Mouse (Mus musculus) brain, embryonic 14.5 days (tissue): ENCODE results near the gene Uxs1.

Source experiments
- CTCF ChIP-seq: fragments of 200-500 bp; IDR thresholded peaks from 2 replicates; pipeline ENCODE4 v1.5.1; 2012; ENCODE audit warnings: inconsistent platforms, mild to moderate bottlenecking, moderate library complexity, borderline replicate concordance; ENCODE audit not compliant: insufficient read depth, insufficient read length; ENCODE audit errors: extremely low read depth
- POLR2A ChIP-seq: fragments of 200-500 bp; IDR thresholded peaks from 2 replicates; pipeline ENCODE4 v1.6.1; 2012; ENCODE audit warnings: mild to moderate bottlenecking, inconsistent platforms, borderline replicate concordance; ENCODE audit not compliant: poor library complexity, insufficient read depth, insufficient read length, severe bottlenecking; ENCODE audit errors: extremely low read depth

GRCm38 (mm10) chr1:43774126-43774525 is 53.5 kb downstream of the Uxs1 start:
- TF ChIP-seq POLR2A (no peak), CTCF (no peak)
